Mouse (Mus musculus) forebrain, embryonic 12.5 days (tissue): ENCODE data around the gene Gm28042. TPM values are rescaled to one million over a fixed set of nuclear protein-coding genes. Genes with fewer than 3 reads are reported as not detected.

ENCODE experiments used
- ATAC-seq: fragments of 200-750 bp; cut with Nextera tagmentation; 2 replicates; pipeline ENCODE4 v1.8.0; 2017; ENCODE audit warnings: moderate TSS enrichment; ENCODE audit not compliant: low FRiP score
- H3K27ac ChIP-seq: fragments of 300-500 bp; sonication (generic); 2 replicates; pipeline ENCODE4 v1.5.1; 2016; ENCODE audit warnings: mild to moderate bottlenecking
- H3K27me3 ChIP-seq: fragments of 300-500 bp; sonication (generic); 2 replicates; pipeline ENCODE4 v1.6.1; 2016; ENCODE audit warnings: mild to moderate bottlenecking
- H3K36me3 ChIP-seq: fragments of 300-500 bp; sonication (generic); replicated peaks from 2 replicates; pipeline ENCODE4 v1.6.1; 2016; ENCODE audit warnings: mild to moderate bottlenecking
- H3K4me1 ChIP-seq: fragments of 300-500 bp; sonication (generic); 2 replicates; pipeline ENCODE4 v1.6.1; 2016
- H3K4me2 ChIP-seq: fragments of 300-500 bp; sonication (generic); 2 replicates; pipeline ENCODE4 v1.6.1; 2016; ENCODE audit warnings: mild to moderate bottlenecking, moderate library complexity
- H3K4me3 ChIP-seq: fragments of 300-500 bp; sonication (generic); replicated peaks from 2 replicates; pipeline ENCODE4 v1.5.1; 2016; ENCODE audit warnings: mild to moderate bottlenecking
- H3K9ac ChIP-seq: fragments of 300-500 bp; sonication (generic); 2 replicates; pipeline ENCODE4 v1.6.1; 2016; ENCODE audit warnings: mild to moderate bottlenecking
- H3K9me3 ChIP-seq: fragments of 300-500 bp; sonication (generic); 2 replicates; pipeline ENCODE4 v1.6.1; 2016
- WGBS: fragments of 180-500 bp; shearing (Covaris S2); methylation state at CpG from one replicate; pipeline ENCODE4 v1.1.7; 2016; 5-methylcytosine and 5-hydroxymethylcytosine counted together
- polyA plus RNA-seq: library from polyadenylated mRNA; unstranded; fragments of >200 nt; fragmentation: Nextera tagmentation; extraction: Ambion mirVana; gene quantifications from 2 replicates; pipeline ENCODE4 v1.2.1, GENCODE M21; 2016

Gm28042 gene
- polyA plus RNA-seq, 1 experiment from 2014 or later, result 7.3 TPM

DNA sequence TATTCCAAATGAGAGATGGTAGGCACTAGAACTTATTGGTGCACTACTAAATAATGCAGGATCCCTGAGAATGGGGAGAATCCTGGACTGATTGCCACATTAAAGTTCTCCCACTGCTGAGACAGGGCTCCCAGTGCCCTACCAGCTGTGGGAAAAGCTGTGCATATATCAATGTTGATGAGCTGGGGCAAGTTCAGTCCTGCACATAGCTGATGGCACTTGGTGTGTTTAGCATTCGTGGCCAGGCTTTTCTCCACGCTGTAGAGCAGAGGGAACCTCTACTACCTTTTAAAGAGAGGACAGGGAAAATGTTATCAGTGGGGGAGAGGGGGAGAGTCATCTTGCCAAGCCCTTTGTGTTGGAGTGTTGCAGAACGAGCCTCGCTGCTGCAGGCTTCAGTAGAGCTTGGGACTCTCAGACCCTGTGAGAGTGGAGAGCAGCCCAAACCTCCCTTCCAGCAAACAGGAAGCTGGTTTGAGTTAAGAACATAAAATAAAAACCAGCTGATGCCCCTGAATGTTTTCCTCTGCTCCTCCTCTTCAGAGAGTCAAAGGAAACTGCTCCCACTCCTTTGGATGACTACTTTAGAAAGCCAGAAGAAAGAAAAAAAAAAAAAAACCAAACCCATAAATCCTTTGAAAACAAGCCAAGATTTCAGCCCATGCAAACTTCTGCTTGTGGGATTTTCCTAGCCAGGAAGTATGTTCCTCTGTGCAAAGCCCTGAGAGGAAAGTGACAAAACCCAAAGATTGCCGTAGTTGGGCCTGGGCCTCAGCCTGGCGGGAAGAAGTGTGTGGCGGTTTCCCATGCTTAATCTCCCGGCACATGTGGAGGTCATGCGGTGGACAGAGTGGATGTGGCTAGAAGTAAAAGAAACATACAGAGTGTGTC, 31.7 kb upstream of the Gm28042 start:
- no peak overlapping the region for H3K4me2 ChIP-seq
- no peaks in the 10 kb centered on the region for H3K4me1 ChIP-seq
- no peaks in the 10 kb centered on the region for H3K9me3 ChIP-seq
- H3K36me3 ChIP-seq, result 0 out of 2 replicates have a peak, but pooled peaks cover 2% of the 10 kb centered on the region
- 72% methylated on average over 9 of the region's 9 CpGs for WGBS
- no peak overlapping the region for H3K4me3 ChIP-seq
- ATAC-seq, result no peak
- no peaks in the 10 kb centered on the region for H3K27me3 ChIP-seq
- no peak overlapping the region for H3K9ac ChIP-seq
- H3K27ac ChIP-seq, result peak overlapping the region; percentile 31; the same call in 1 of the 2 replicates

- no peak overlapping the region for H3K27ac ChIP-seq
- no peaks in the 10 kb centered on the region for H3K27me3 ChIP-seq
- no peak overlapping the region for H3K4me3 ChIP-seq
- H3K9ac ChIP-seq, result no peak overlapping the region
- no peaks in the 10 kb centered on the region for H3K4me1 ChIP-seq
- WGBS, result 92% methylated on average over 4 of the region's 4 CpGs
- H3K36me3 ChIP-seq, result 0 out of 2 replicates have a peak, but pooled peaks cover 2% of the 10 kb centered on the region
- no peak overlapping the region for H3K4me2 ChIP-seq
- ATAC-seq, result no peak
- no peaks in the 10 kb centered on the region for H3K9me3 ChIP-seq
Observed at GRCm38 (mm10) chr2:119997354-119997753, 29.9 kb upstream of the Gm28042 start.

DNA sequence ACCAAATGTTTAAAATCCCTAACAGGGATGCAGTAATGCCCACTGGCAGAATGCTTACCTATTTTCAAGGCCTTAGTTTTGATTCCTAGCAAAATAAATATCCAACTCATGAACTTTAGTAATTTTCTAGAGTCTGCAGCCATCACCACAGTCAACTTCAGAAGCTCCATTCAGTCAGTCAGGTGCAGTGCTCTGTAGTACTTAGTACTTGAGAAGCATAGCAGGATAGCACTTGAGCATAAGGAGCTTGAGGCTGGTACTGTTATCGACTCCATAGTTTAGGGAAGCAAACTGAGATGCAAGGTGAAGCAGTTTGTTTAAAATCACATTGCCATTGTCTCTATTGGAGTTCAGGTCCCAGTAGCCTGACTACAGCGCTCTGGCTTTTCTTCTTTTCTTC, 27.6 kb upstream of the Gm28042 start:
- no peaks in the 10 kb centered on the region for H3K9me3 ChIP-seq
- H3K4me2 ChIP-seq, result no peak overlapping the region
- H3K4me3 ChIP-seq, result no peak overlapping the region
- 90% methylated on average over 2 of the region's 2 CpGs for WGBS
- ATAC-seq, result no peak
- H3K27me3 ChIP-seq, result no peaks in the 10 kb centered on the region
- no peak overlapping the region for H3K9ac ChIP-seq
- H3K27ac ChIP-seq, result no peak overlapping the region
- H3K4me1 ChIP-seq, result no peaks in the 10 kb centered on the region
- H3K36me3 ChIP-seq, result 0 out of 2 replicates have a peak, but pooled peaks cover 2% of the 10 kb centered on the region

DNA sequence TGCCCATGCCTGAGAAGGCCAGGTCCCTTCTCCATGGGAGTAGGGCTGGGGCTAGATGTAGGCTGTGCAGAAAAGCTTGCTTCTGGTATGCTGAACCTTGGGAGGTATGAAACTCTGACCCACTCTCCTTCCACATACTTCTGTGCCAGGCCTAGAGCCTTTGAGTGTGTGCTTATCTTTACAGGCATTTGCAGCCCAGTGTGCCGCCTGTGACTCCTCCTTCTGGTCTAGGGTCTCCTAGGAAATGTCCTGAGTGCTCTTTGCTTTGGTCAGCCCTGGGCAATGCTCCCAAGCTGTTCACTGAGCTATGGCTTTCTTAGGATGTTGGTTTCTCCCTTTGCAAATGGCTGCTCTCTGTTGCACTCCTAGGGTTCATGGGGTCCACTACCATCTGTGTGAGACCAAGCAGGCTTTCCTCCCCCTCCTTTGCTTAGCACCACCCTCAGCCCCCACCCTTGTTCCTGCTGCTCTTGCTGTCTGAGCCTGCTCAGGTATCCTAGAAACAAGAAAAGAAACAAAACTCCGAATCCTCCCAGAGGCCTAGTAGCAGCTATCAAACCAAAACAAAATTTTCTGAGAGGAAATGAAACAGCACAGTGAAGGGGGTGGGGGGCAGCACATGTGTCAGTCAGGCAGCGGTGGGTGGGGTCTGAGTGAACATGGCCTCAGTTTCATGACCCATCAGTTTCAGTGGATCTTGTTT, 26.3 kb upstream of the Gm28042 start:
- WGBS, result 84% methylated on average over 3 of the region's 3 CpGs
- H3K9ac ChIP-seq, result no peak overlapping the region
- H3K36me3 ChIP-seq, result 0 out of 2 replicates have a peak, but pooled peaks cover 2% of the 10 kb centered on the region
- H3K4me1 ChIP-seq, result no peaks in the 10 kb centered on the region
- ATAC-seq, result no peak
- H3K27ac ChIP-seq, result no peak overlapping the region
- H3K4me3 ChIP-seq, result no peak overlapping the region
- no peak overlapping the region for H3K4me2 ChIP-seq
- H3K27me3 ChIP-seq, result no peaks in the 10 kb centered on the region
- H3K9me3 ChIP-seq, result no peaks in the 10 kb centered on the region

DNA sequence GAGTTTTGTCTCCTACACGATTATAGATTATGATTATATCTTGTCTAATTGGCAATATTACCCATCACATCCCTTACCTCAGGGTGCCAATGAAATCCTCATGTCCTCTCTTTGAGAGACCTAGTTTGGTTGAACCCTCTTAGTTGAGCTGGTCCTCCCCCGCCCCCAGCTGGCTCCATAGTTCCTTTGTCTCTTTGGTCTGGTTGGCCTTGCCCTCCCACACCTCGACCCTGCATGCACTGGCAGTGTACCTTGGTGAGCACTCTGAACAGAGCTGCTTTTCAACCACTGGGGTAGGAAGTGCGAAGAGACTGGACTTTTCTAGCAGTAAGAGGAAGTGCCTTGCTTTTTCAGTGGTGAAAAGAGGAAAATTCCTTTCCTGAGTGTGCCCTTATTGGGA, 25.3 kb upstream of the Gm28042 start:
- Histone ChIP-seq H3K27me3 (no peaks in the 10 kb centered on the region), H3K36me3 (0 out of 2 replicates have a peak, but pooled peaks cover 2% of the 10 kb centered on the region), H3K27ac (no peak overlapping the region), H3K9ac (no peak overlapping the region), H3K4me2 (no peak overlapping the region), H3K9me3 (no peaks in the 10 kb centered on the region), H3K4me1 (no peaks in the 10 kb centered on the region), H3K4me3 (no peak overlapping the region)
- ATAC-seq, result no peak
- 81% methylated on average over 4 of the region's 4 CpGs for WGBS

DNA sequence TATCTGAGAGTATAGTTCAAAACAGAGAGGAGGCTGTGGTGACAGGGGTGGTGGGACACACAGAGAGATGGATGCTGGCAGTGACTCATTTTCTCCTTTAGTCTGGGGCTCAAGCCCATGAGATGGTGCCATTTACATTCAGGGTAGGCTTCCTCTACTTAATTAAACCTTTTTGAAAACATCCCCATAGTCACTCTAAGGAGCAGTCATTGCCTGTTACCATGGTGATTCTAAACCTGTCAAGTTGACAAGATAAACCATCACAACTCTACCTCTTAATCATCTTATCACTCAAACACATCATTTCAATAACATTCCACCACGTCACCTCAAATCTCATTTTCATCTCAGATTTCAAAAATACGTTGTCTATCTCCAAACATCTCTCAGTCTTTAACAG, 23.3 kb upstream of the Gm28042 start:
- Histone ChIP-seq H3K36me3 (0 out of 2 replicates have a peak, but pooled peaks cover 2% of the 10 kb centered on the region), H3K27ac (no peak overlapping the region), H3K9me3 (no peaks in the 10 kb centered on the region), H3K4me3 (no peak overlapping the region), H3K4me1 (no peaks in the 10 kb centered on the region), H3K27me3 (no peaks in the 10 kb centered on the region), H3K9ac (no peak overlapping the region), H3K4me2 (no peak overlapping the region)
- 85% methylated on average over 2 of the region's 2 CpGs for WGBS
- no peak for ATAC-seq

- 90% methylated on average over 7 of the region's 7 CpGs for WGBS
- no peak overlapping the region for H3K9ac ChIP-seq
- H3K4me1 ChIP-seq, result no peaks in the 10 kb centered on the region
- no peaks in the 10 kb centered on the region for H3K9me3 ChIP-seq
- no peak overlapping the region for H3K4me3 ChIP-seq
- H3K27me3 ChIP-seq, result no peaks in the 10 kb centered on the region
- ATAC-seq, result no peak
- H3K27ac ChIP-seq, result no peak overlapping the region
- no peak overlapping the region for H3K4me2 ChIP-seq
- H3K36me3 ChIP-seq, result no peaks in the 10 kb centered on the region
Observed at GRCm38 (mm10) chr2:120006696-120007095, 20.6 kb upstream of the Gm28042 start.

GRCm38 (mm10) chr2:120007680-120008210, 19.5 kb upstream of the Gm28042 start:
- WGBS, result 81% methylated on average over 4 of the region's 4 CpGs
- no peak for ATAC-seq

DNA sequence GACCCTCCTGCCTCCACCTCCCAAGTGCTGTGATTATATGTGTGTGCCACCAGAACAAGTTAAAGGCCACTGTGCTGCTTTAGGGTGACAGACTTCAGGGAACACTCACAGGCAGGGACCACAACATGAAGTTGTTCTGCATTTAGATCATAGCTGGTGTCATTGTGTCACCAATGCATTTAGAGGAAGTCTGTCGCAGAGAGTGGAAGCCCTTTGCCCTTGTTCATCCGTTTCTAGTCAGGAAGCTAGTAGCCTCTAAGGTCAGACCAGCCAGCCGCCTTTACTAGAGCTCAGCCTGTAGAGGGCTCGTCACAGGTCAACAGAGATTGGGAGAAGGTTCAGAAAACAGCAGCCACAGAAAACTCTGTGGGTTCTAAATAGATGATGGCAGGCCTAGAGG, 18.6 kb upstream of the Gm28042 start:
- no peak overlapping the region for H3K27ac ChIP-seq

More at GRCm38 (mm10) chr2:120007680-120008210, 19.5 kb upstream of the Gm28042 start:
- H3K4me3 ChIP-seq, result no peak overlapping the region
- H3K9ac ChIP-seq, result no peak overlapping the region
- no peaks in the 10 kb centered on the region for H3K9me3 ChIP-seq
- H3K4me2 ChIP-seq, result no peak overlapping the region
- no peaks in the 10 kb centered on the region for H3K27me3 ChIP-seq
- 0 out of 2 replicates have a peak overlapping the region, but pooled peaks have one; percentile 8 for H3K27ac ChIP-seq
- no peaks in the 10 kb centered on the region for H3K4me1 ChIP-seq
- peaks cover 3% of the 10 kb centered on the region; the same call in 1 of the 2 replicates for H3K36me3 ChIP-seq

DNA sequence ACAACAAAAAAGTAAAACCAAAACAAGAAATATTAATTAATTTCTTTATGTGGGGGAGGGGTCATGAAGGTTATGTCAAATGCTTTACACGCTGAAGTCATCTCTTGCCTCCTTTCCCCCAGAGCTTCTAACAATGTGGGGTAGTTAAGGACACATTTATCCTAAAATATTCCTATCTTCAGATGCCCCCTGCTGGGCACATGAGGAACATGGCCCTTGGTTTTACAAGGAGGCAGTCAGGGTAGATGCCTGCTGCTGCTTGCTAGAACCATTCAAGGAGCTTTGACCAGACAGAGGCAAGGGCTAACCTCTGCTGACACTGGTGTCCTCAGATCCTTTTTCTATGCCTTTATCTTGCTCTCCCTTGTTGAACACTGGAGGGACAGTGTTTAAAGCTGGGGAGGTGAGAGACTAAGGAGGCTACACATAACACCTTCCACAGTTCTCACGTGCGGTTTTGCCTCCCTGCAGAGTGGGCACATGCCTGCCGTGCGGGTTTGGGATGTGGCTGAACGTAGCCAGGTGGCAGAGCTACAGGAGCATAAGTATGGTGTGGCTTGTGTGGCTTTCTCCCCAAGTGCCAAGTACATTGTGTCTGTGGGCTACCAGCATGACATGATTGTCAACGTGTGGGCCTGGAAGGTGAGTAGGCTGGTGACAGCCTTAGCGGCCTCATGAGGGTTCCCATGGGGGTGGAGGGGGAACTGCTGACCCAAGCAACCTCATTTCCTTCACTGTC, 15.7 kb upstream of the Gm28042 start:
- Histone ChIP-seq H3K9me3 (no peaks in the 10 kb centered on the region), H3K36me3 (peaks cover 16% of the 10 kb centered on the region), H3K9ac (no peak overlapping the region), H3K4me2 (no peak overlapping the region), H3K27me3 (no peaks in the 10 kb centered on the region), H3K4me3 (no peak overlapping the region), H3K4me1 (no peaks in the 10 kb centered on the region), H3K27ac (no peak overlapping the region)
- ATAC-seq, result no peak
- 84% methylated on average over 8 of the region's 8 CpGs for whole genome bisulfite sequencing

More for the DNA sequence above, 18.6 kb upstream of the Gm28042 start:
- 82% methylated on average over 4 of the region's 4 CpGs for WGBS
- Histone ChIP-seq H3K36me3 (peaks cover 6% of the 10 kb centered on the region), H3K9me3 (no peaks in the 10 kb centered on the region), H3K9ac (no peak overlapping the region), H3K4me2 (no peak overlapping the region), H3K4me1 (no peaks in the 10 kb centered on the region), H3K4me3 (no peak overlapping the region), H3K27me3 (no peaks in the 10 kb centered on the region)
- ATAC-seq, result no peak

GRCm38 (mm10) chr2:120012924-120013323, 14.4 kb upstream of the Gm28042 start:
- no peaks in the 10 kb centered on the region for H3K4me1 ChIP-seq
- no peaks in the 10 kb centered on the region for H3K27me3 ChIP-seq
- H3K27ac ChIP-seq, result no peak overlapping the region
- no peak overlapping the region for H3K9ac ChIP-seq
- H3K4me3 ChIP-seq, result no peak overlapping the region
- no peak overlapping the region for H3K4me2 ChIP-seq
- ATAC-seq, result no peak
- peaks cover 29% of the 10 kb centered on the region for H3K36me3 ChIP-seq
- no peaks in the 10 kb centered on the region for H3K9me3 ChIP-seq
- WGBS, result 87% methylated on average over 13 of the region's 13 CpGs
